Mouse (Mus musculus) olfactory bulb, adult 2 months (tissue): ENCODE results near the gene Anks3.

ENCODE experiments used
- CTCF ChIP-seq: fragments of 200-500 bp; IDR thresholded peaks from 2 replicates; pipeline ENCODE4 v1.5.1; 2012; ENCODE audit warnings: low read depth, mild to moderate bottlenecking, low read length, moderate library complexity; ENCODE audit not compliant: insufficient read depth
- POLR2A ChIP-seq: fragments of 200-500 bp; IDR thresholded peaks from 2 replicates; pipeline ENCODE4 v1.6.1; 2012; ENCODE audit warnings: mild to moderate bottlenecking, low read depth, low read length, moderate library complexity; ENCODE audit not compliant: insufficient read depth

DNA sequence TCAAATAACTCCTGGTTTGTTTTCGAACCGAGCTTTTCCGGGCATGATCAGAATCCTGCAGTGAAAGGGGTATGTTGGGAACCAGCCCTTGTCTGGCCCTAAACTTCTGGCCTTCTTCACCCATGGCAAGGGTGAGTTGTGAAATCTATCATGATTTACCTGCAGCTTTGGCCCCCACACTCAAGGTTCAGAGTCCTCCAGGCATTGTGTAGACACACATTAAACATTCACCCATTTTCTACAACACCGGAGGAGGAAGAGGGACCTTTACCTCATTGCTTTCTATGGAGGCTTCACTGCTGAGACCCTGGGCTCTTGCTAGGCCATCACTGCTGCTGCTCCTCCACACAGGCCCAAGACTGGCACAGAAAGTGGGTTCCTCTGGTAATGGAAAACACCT, 16.6 kb downstream of the Anks3 start:
- TF ChIP-seq CTCF (no peak), POLR2A (no peak)
